Mouse (Mus musculus): Measurements from ENCODE around the gene Ros1.

Gene Ros1

DNA sequence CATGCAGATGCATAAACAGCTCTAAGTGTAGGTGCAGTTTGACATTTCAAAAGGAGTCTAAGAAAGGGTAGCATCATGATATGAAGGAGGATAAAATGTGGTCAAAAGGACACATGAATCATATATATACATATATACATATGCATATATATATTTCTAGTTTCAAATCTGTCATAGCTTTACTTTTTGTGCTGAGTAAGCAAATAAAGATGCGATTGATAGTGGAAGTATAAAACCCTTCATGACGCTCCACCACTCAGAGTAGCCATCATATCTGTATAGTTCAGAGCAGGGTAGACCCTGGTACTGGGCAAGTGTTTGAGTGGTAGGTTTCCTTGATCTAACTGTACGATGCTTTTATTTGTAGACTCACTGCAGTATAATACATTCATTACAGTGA lies 35.3 kb downstream of the Ros1 start:
- no peak for DNase-seq (ENCODE audit: low read depth, low spot score)

DNA sequence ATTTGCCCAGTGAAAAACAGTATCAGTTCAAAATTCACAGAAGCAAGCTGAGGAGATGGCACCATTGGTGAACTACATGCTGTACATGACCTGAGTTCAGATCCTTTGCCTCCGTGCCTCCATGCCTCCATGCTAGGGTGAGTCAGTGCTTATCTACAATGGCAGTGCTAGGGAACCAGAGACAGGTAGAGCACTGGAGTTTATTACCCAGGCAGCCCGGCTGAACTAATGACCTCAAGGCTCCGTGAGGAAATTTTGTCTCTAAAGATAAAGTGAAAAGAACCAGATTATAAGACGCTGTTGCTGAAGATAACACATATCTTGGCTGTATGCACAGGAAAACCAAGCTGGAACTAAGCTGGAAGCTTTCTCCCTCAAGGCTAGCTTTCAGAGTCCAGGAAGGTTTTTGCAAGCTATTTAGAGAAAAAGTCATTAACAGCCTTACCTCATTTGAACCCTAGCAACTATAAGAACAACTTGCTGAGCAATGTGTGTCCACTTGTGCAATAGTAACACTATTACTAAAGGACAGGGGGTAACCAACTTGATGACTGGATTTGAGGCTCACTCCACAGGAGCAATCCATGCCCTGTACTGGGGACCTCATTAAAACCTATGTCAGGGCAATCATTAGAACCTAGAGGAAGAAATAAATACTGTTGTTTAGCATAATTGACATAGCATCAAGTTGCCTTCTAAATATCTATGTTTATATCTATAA lies 61.5 kb downstream of the Ros1 start:
- no peak for DNase-seq (ENCODE audit: low read depth, low spot score)

GRCm38 (mm10) chr10:52130762-52131161 lies 64.3 kb downstream of the Ros1 start:
- no peak for DNase-seq (ENCODE audit: low read depth, low spot score)

- DNase-seq (ENCODE audit: low read depth, low spot score), result no peak
Measured at GRCm38 (mm10) chr10:52128874-52129412, 66.1 kb downstream of the Ros1 start.

- DNase-seq (ENCODE audit: low read depth, low spot score), result no peak
Measured at GRCm38 (mm10) chr10:52106164-52106757, 88.8 kb downstream of the Ros1 start.

DNA sequence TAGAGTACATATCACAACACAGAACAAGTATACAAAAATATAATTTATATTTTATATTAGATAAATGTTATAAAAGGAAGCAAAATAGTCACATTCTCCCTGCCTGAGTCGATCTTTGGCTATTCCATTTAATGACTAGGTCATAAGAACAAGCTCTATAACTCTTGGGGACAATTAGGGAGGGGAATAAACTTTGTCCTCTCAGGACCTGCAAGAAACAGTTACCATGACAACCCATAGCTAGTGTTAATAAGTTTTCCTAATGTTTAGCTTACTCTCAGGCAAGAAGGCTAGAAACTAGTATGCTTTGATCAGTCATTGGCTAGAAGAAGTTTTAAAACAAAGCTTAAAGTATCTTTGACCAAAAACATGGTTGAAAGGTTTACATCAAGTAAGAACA lies 93.8 kb downstream of the Ros1 start:
- no peak for DNase-seq (ENCODE audit: low read depth, low spot score)

- no peak for DNase-seq (ENCODE audit: low read depth, low spot score)
Measured at GRCm38 (mm10) chr10:52092181-52092580, 102.9 kb downstream of the Ros1 start.

- no peak for DNase-seq (ENCODE audit: low read depth, low spot score)
Measured at GRCm38 (mm10) chr10:52086681-52087080, 108.4 kb downstream of the Ros1 start.

DNA sequence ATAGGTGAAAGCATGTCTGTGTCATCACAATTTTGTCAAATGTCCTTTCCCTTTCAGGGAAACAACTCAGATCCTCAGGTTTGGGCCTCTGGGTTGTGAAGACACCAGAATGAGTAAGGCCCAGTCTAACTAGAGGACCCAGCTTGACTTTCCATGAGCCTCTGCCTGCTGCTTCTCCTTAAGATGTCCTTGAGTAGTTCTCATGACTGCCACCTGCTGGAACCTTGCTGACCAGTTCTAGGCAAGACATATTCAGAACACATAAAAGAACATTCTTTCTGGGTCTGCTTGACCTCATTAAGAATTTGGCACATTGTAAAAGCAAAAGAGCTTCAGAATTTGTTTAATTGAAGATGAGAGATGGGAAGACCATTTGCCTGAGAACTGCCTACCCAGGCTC lies 122.6 kb downstream of the Ros1 start:
- no peak for DNase-seq (ENCODE audit: low read depth, low spot score)

DNA sequence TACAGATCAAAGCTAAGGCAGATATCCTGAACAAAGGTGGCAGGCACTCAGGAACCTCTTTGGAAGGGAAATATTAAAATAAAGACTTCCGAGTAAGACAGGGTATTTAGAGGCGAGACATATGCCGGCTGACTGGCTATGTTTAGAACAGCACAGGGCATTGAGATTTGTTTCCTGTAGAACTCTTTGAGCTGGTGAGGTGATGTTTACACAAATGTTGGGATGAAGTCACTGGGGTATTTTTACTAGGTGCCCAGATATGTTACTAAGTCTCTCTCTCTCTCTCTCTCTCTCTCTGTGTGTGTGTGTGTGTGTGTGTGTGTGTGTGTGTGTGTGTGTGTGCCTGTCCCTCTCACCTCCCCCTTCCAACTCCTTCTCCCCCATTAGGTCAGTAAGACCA lies 146.8 kb downstream of the Ros1 start:
- DNase-seq (ENCODE audit: low read depth, low spot score), result no peak

DNA sequence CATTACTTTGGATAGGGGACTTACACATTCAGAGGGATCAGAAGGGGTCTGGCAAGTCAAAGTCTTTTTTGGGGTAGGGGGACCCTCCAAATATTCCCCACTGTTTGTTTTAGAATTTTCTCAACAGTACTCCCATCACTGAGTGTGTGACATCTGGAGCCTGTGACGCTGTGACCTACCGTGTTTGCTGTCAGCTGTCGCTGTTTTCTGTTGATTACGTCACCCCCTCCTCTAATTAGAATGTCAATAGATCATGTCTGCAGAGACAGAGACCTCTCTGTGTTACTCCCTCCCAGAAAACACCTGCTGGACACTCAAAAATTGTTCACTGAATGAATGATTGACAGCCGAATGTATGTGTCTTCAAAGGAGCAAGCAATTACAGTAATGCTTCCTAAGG lies 152.0 kb downstream of the Ros1 start:
- DNase-seq (ENCODE audit: low read depth, low spot score), result no peak

DNA sequence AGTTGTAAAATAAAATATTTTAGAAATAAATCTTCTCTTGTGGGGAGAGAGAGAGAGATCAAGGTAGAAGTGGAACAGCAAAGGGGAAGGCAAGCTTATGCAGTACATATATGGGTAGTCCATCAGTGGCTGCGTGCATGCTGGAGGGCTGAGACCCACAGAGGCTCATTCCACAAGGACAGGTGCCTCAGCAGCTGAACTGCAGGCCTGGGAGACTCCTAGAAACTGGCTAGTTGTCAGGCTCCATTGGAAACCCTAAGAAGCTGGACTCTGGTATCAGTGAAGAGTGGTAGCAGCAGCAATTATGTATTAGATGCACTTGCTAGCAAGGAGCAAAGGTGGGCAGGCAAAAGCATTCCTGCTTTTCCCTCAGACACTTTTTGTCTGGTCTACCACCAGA lies 155.7 kb downstream of the Ros1 start:
- no peak for DNase-seq (ENCODE audit: low read depth, low spot score)

- no peak for DNase-seq (ENCODE audit: low read depth, low spot score)
Measured at GRCm38 (mm10) chr10:52033729-52034128, 161.3 kb downstream of the Ros1 start.

GRCm38 (mm10) chr10:52029421-52030080 lies 165.5 kb downstream of the Ros1 start:
- DNase-seq (ENCODE audit: low read depth, low spot score), result no peak

GRCm38 (mm10) chr10:52028561-52029370 lies 166.3 kb downstream of the Ros1 start:
- DNase-seq (ENCODE audit: low read depth, low spot score), result no peak

DNA sequence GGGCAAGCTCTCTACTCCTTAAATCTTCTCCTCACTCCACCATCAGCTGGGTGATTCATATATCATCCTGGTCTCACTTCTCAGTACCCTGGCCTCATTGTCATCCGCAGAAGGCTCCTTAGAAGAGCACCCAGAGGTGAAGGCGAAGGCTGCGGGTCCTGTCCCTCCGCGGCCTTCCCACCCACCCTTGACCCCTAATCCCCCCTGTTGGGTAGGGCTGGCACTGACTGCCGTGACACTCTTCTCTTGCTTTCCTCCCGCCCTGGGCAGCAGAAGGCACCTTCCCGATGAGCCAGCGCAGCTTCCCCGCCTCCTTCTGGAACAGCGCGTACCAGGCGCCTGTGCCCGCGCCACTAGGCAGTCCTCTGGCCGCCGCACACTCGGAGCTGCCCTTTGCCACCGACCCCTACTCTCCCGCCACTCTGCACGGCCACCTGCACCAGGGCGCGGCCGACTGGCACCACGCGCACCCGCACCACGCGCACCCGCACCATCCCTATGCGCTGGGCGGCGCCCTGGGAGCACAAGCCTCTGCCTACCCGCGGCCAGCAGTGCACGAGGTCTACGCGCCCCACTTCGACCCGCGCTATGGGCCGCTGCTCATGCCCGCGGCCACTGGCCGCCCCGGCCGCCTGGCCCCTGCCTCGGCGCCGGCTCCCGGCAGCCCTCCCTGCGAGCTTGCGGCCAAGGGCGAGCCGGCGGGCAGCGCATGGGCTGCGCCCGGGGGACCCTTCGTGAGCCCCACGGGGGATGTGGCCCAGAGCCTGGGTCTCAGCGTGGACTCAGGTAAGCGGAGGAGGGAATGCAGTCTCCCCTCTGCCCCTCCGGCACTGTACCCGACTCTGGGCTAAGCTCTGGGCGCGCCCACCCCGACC lies 167.6 kb downstream of the Ros1 start:
- no peak for DNase-seq (ENCODE audit: low read depth, low spot score)

DNA sequence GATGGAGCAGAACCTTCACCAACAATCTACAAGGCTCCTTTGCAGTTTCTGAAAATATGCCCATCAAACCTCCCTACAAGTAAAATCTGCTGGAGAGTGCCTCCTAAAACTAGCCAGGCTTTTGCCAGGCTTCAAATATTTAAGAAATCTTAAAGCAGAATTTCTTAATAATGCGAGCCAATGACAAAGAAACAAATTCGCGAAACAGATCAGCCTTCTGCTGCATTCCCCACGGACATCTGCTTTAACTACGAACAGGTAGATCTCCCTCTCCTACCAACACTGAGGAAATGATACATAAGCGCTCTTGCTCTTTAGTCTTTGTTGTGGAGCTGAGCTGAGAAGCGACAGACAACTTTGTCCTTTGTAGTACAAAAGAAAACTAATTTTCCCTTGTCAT lies 169.2 kb downstream of the Ros1 start:
- DNase-seq (ENCODE audit: low read depth, low spot score), result no peak

DNA sequence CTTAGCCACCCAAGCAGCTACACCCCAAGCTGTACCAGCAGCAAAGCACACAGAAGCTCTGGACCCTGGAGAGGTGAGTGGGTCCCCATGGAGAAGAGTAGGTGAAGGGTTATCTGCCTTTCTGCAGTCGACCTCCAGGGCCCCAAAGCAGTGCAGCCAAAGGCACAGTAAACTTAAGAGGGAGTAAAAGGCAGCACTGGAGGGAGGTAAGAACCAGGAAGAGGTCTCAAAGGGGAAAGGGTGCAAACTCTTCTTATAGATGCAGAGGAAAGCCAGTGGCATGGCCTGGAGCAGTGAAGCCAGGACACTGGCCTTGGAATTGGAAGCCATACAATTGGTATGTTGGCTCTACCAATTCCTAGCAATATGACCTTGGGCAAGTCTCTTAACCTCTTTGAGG lies 169.8 kb downstream of the Ros1 start:
- no peak for DNase-seq (ENCODE audit: low read depth, low spot score)

DNA sequence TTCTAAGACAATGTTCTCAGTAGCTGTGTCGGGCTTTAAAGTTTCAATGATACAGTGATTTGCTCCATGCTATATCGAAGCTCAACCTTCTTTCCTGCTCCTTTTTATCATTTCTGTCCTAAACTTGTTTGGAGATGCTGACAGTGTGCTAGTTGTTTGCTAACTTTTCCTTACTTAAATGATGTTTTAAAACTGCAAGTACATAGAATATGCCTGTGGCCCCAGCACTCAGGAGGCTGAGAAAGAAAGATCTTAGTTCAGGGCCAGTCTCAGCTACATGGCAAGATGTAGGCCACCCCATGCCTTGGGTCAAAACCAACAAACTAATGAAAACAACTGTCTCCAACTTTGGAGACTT lies 171.0 kb downstream of the Ros1 start:
- no peak for DNase-seq (ENCODE audit: low read depth, low spot score)

DNA sequence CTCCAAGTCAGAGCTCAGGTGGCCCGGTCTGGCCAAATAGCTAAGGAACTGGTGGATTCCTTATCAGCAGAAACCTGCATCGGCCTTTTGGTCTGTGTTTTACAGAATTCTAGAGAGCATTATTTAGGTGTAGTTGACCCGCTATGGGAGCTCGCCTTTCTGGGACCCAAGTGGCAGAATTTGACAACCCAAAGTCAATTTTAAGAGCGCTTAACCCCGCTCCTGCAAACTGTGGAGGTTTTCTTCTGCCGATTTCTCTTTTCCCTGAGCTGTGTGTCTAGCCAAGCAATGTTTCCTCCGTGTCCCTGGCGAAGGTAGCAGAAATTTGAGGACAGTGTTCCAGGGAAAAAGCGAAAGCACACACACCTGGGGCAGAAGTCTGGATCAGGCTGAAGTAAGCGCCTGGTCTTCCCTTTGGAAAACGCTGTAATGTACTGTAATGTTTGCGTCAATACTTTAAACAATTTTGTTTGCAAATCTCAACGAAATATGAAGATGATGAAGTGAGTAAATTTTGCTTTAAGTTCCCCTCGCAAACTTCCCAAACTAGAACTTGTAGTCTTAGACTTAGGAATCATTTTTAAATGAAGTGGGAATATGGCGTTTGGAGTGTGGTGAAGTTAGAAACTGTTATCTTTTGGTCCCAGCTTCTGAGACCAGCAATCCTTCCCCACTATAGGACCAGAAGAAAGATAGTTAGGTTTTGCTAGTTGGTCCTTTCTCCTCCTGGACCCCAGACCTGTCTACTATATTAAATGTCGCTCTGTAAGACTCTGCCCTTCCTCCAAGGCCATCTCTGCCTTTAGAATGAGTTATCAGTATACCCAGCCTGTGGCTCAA lies 171.6 kb downstream of the Ros1 start:
- DNase-seq (ENCODE audit: low read depth, low spot score), result no peak

Measured in CD4-positive helper T cell, adult 2 months (primary cell).